Mouse (Mus musculus) MN1 (cell line): Measurements from ENCODE around the gene Gse1.

Source experiments
- DNase-seq: peaks from one replicate; pipeline ENCODE4 v3.0.0-alpha.2; 2016; ENCODE audit warnings: low spot score

Gene Gse1

DNA sequence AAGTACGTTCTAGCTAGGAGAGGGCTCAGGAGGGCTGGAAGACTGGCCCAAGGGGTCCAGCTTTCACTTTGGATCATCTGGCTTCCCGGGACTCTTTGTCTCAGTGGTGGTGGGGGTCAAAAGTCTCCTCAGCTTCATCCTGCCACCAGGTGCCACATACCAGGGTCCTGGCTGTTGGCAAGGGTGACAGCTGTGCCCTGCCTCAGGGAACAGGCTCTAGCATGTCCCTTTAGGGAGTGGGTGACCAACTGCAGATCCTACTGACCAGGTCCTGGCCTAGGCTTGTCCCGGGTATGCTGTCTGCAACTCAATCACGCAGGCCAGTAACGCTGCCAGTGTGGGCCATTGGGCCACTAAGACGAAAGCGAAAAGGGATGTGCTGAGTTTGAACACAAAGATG is 15.7 kb upstream of the Gse1 start:
- no peak for DNase-seq

GRCm38 (mm10) chr8:120213229-120213628 is 15.0 kb upstream of the Gse1 start:
- no peak for DNase-seq

DNA sequence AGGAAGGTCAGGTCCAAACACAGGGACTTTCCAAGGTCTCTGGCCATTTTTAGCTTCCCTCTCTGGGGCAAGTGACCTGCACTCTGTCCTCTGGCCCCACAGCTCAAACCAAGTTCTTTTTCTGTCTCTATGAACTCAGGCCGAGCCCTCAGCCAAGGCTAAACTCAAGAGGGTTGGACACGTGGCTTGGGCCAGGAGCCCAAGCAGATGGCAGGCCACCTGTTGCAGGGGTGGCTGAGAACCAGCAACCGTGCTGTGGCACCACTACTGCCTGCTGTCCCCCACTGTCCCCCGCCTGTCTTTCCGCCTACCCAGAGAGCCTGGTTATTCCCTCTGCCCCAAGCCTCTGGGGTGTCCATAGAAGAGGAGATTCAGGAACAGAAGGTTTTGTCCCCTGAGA is 14.3 kb upstream of the Gse1 start:
- no peak for DNase-seq

DNA sequence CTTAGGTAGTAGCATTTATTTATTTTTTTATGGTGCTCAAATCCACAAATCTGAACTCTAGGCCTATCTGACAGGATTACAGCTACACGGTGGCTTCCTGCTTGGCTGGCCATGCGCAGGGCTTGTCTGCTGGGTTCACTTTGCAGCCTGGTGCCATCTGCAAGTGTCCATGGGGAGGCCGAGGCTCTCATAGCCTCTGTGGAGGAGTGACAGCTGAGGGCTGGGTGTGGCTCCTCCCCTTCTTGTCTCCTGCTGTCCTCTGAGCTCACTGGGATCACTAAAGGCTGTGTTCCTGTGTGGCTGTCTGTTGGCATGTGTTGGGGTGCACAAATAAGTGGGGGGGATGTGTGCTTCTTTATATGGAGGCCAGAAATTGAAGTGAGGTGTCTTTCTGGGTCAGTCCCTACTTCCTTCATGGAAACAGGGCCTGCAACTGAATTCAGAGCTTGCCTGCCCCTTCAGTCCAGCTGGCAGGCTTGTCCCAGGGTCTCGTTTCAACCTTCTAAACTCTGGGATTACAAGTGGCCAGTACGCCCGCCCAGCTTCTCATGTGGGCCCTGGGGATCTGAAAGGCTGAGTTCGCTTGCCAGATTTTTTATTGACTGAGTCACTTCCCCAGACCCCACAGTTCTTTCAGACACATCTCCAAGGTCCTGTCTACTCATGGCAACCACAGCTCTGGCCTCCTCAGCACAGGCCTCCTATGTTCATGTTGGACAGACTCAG is 12.7 kb upstream of the Gse1 start:
- peak; percentile 83 for DNase-seq

DNA sequence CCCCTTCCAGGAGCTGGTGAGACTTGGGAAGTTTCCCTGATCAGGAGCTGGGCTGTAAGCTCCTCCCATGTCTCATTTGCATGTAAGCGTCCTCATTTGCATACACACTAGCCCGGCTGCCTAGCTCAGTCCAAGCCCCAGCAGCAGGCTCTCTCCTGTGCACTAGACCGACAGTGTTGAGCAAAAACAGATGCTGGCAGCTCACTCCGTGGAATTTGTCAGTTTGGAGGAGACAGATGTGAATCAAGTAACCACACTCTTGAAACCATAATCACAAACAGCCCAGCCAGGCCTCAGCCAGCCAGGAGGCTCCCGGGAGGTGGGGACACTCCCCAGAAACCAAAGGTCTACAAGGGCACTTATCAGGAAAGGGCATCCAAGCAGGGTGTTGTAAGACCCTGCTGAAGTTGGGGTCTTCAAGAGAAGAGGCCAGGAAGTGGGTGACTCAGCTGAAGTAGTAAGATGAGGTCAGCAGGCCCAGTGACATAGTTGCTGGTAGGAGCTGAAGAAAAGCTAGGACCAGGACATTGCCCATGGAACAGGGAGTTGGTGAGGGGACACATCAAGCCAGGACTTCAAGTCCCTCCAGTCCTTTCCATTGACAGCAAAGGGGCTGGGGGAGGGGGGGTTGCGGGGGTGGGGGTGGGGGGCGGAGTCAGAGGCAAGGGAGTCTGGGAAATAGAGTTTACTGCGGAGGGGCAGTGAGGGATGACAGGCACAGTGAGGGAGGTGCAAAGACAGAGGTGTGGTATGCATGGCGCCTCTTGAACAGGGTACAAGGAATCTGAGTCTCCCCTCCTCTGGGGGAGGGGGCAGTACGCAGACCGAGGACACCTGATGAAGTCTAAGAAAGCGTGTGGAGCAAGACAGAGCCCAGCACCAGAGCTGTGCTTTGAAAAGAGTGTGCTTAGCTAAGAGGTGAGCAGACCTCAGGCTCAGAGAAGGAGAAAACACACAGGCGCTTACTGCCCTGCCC is 11.1 kb upstream of the Gse1 start:
- DNase-seq, result peak; percentile 93

DNA sequence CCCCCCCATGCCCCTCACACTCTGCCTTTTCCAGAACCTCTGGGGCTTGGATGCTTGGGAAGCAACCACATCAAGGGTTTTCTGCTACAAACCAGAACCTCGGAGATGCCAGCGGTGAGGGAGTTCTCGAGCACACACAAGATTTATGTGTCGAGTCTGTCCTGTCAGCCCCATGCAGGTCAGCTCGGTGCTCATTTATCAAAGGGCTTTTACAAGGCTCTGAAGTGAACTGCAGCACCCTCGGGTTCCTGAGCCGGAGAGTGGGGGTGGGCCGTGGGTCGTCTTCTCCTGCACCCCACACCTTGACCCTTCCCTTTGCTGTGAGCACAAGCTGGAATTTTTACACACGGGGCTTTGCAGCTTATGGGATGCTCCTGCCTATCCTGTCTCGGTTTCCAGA is 5.7 kb upstream of the Gse1 start:
- no peak for DNase-seq

DNA sequence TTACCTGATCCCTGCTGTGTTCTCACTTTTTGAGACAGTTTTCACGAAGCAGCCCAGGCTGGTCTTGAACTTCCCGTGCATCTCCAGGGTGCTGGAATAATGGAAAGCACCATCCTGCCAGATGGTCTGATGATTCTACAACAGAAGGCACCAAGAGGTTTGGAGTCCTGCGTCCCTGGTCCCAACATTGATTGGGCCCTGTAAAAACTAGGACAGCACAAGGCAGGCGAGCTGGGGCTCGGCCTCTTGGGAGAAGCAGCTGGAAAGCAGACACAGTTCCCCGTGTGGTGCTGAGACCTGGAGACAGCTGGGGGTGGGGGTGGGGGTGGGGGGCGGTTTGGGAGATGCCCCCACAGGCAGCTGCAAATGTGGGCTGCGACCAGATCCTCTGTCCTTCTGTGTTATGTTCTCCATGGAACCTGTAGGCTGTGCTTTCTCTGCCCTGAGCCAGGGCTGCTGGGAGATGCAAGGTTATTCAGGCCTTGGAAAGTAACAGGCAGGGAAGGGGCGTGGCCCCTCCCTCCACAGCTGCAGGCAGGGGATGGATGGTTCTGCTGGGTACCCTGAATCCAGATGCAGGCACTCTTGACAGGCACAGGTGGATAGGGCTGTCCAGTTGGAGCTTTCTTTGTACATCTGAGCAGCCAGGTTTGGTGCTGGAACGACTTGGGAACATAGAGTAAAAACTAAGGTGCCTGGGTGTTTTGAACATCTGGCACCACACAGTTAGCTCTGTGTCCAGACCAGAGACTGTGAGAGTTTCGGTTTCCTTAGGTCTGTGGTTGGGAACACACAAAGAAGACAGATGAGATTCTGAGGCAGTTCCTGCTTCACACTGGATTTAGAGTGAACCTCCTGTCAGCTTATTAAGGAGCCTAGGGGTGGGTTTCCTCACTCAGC is 3.5 kb upstream of the Gse1 start:
- peak; percentile 52 for DNase-seq

DNA sequence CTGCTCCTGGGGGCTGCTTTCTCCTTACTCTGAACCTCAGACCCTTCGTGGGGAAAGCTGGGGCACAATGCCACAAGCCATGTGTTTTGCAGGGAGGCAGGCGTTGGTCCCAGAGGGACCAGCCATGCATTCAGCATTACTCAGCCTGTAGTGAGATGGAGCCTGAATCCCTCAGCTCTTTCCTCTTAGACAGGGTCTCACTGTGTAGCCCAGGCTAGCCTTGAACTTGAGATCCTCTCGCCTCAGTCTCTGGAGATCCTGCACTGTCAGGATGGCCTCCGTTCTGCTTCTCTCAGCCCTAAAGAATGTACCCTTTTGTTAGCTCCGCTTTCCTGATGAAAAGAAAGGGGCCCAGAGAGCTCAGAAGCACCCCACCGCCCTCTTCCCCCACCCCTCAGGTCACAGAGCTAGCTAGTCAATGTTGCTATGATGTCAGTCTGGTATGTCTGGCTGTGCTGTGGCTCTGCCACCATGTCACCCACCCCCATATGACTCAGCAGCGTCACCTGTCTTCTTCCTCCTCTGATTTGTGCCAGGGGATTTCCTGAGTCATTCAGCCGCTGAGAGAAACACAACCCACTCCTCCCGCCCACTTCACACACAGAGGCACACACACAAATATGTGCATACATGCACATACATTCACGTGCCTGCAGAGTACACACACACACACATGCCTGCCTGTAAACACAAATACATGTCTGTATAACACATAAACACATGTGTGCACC is 2.7 kb upstream of the Gse1 start:
- DNase-seq, result peak; percentile 65

GRCm38 (mm10) chr8:120226700-120227577 is 1.3 kb upstream of the Gse1 start:
- peak; percentile 63 for DNase-seq

- no peak for DNase-seq
Measured at GRCm38 (mm10) chr8:120227578-120227876, 729 bp upstream of the Gse1 start.

DNA sequence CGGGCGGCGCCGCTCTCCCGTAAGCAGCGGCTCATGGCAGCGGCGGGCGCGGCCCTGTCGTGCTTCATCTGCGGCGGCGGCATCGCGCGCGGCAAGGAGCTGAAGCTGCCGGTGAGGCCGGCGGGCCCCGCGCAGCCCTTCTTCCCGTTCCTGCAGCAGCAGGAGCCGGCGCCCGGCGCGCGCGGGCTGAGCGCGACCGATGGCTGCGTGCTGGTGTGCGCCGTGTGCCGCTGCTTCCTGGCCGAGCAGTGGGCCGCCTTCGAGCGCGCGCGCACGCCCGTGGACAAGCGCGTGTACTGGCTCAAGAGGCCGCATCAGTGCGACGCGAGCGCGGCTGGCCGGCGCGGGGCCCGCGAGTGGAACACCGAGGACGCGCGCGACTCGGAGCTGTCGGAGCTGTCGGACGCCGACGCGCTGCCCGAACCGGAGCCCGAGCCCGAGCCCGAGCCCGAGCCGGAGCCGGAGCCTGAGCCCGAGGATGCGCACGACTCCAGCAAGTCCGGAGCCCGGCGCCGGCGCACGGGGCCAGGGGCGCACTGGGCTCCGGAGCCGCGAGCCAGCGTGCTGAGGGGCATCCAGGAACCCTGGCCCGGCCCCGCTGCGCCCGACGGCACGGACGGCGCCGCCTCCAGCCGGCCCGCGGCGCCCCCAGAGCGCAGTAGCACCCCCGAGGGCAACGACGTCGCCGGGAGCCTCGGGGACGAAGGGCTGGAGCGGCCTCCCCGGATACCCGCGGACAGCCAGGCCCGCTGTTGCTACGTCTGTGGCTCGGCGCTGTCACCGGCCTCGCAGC is 721 bp downstream of the Gse1 start:
- DNase-seq, result peak; percentile 57

DNA sequence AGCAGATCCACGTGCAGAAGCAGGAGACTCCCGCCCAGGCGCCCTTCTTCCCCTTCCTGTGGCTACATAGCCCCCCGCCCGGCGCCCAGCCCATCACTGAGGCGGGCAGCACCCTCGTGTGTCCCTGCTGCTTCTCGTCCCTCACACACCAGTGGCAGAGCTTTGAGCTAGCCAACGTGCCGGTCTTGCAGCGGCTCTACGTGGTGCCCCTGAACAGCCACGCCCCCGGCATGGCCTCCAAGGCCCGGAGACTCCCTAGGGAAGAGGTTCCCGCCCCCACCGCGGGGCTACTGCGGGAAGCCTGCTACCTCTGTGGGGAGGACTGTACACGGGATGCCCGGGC is 1.3 kb downstream of the Gse1 start:
- peak; percentile 81 for DNase-seq

DNA sequence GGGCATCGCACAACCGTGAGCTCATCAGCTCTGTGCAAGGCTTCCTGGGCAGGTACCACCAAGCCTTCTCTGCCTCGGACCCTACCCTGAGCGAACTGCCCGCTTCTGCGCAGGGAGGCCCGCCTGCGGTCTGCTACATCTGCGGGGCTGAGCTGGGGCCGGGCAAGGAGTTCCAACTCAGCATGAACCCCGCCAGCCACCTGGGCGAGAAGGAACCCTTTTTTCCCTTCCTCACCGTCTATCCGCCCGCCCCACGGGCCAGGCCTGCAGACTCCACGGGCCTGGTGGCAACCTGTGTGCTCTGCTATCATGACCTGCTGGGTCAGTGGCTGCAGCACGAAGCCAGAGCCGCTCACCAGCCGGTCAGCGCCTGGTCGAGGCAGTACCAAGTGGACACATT is 1.8 kb downstream of the Gse1 start:
- peak; percentile 64 for DNase-seq

- DNase-seq, result peak; percentile 57
Measured at GRCm38 (mm10) chr8:120230715-120231614, 2.7 kb downstream of the Gse1 start.

- no peak for DNase-seq
Measured at GRCm38 (mm10) chr8:120231870-120232269, 3.6 kb downstream of the Gse1 start.

DNA sequence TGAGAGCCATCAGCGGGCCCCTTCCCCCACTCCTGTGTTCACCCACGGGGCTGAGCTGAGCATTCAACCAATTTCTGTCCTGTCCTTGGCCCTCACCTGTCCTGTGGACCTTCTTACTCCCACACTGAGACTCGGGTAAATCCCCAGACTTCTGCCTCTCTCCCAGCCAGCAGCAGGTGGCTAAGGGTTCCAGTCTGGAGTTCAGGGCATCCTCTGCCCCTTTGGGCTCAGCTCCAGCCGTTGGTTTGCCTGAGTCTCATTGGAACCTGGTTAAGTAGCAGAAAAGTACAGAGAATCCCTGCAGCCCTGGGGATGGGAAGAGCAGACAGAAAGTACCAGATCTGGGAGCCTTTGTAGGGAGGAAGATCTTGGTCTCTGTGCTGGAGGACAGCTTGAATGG is 4.1 kb downstream of the Gse1 start:
- no peak for DNase-seq

GRCm38 (mm10) chr8:120232913-120233312 is 4.7 kb downstream of the Gse1 start:
- DNase-seq, result no peak

GRCm38 (mm10) chr8:120234457-120234856 is 6.2 kb downstream of the Gse1 start:
- DNase-seq, result no peak

DNA sequence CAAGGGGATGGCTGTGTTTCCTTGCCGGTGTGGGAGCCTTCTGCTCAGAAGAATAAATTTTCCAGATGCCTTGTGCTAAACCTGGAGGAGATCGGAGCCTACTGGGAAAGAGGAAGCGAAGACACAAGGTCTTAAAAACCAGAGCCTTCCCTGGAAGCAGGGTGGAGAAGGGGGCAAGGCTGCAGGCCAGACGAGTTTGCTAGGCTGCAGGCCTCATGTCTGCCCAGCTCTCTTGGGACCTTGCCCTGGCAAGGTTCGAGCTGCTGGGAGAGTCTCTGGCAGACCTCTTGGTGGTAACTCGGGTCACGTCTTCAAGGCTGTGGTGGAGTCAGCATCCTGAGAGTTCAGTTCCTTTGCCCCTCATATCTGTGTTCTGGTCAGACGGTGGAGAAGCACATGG is 6.6 kb downstream of the Gse1 start:
- DNase-seq, result peak; percentile 93
